Mouse (Mus musculus): ENCODE measurements around the gene Gast.

DNA sequence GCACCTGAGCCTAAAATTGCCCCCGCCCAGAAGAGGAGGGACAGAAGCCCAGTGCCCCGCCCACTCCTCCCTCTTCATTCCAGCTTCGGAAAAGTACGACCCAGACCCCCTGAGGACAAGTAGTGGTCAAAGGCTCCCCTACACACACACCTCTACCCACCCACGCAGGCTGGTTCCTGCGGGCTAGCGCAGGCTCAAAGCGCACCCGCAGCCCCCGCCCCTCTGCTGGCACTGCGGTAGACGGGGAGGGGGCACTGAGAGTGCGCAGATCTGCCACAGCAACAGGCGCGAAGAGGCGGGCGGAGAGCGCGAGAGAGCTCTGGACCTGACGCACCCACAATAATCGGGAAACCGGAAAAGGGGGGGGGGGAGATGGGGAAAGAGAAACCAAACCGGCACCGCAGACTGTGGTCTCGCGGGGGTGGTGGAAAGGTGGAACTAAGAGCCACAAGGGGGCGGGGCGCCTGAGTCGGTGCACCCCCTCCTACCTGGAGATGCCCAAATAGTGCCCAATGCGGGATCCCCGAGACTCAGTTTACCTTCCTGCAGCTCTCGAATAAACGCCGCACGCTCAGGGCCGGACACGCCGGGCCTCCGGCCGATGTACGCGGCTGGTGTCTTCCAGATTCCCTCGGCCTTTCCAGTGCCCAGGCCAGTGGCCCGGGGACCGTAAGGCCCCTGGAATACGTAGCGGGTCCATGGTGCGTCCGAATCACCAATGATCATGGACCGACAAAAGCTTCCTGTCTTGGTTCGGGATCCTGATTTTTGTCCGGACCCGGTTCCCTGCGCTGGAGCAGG, 21.1 kb downstream of the Gast start:
- TF ChIP-seq POLR2A (IDR thresholded peaks at IDR 0.05; ENCODE audit: insufficient read length, low read depth) (no peak), POLR2AphosphoS2 (IDR thresholded peaks at IDR 0.05; ENCODE audit: insufficient read length, low read depth) (no peak), TCF12 (IDR thresholded peaks at IDR 0.05; ENCODE audit: insufficient read depth, poor library complexity, severe bottlenecking) (no peak), REST (IDR thresholded peaks at IDR 0.05; ENCODE audit: insufficient read depth, insufficient read length) (no peak), MYOG (IDR thresholded peaks at IDR 0.05; ENCODE audit: control insufficient read depth in 1 of 3, insufficient read depth in 1 of 3, insufficient read length in 2 of 3, low read depth in 2 of 3) (no peak), E2F4 (IDR thresholded peaks at IDR 0.05; ENCODE audit: insufficient read depth) (no peak), SRF (IDR thresholded peaks at IDR 0.05; ENCODE audit: control insufficient read depth, insufficient read length, low read depth) (no peak), USF1 (IDR thresholded peaks at IDR 0.05; ENCODE audit: low read depth) (no peak)

Data from myocyte (in vitro differentiated cells).